Mouse (Mus musculus) MEL (cell line): ENCODE data around the gene Enox1. TPM values are rescaled to one million over a fixed set of nuclear protein-coding genes. Genes with fewer than 3 reads are reported as not detected.

Source experiments
- DNase-seq: peaks from one replicate; pipeline ENCODE4 v3.0.0; 2011; ENCODE audit warnings: low read depth, low spot score
- H3K27ac ChIP-seq: 2 replicates; pipeline ENCODE4 v1.5.1; 2012; ENCODE audit warnings: low read depth, mild to moderate bottlenecking, control low read depth, low read length, moderate library complexity; ENCODE audit not compliant: control insufficient read depth
- H3K27me3 ChIP-seq, 2 experiments: fragments of 150-350 bp in 1 of 2; sonication (generic) in 1 of 2; 2 replicates each; pipeline ENCODE4 v1.6.1; 2012; ENCODE audit warnings: low read length in 2 of 2, mild to moderate bottlenecking in 2 of 2, improper control_type of control experiment in 1 of 2, moderate library complexity in 1 of 2; ENCODE audit not compliant: insufficient read depth in 2 of 2, control insufficient read depth in 1 of 2
- H3K36me3 ChIP-seq, 2 experiments: 2 replicates each; pipeline ENCODE4 v1.6.1; 2012 to 2014; ENCODE audit warnings: low read length in 2 of 2, improper control_type of control experiment in 1 of 2, inconsistent platforms in 1 of 2, mild to moderate bottlenecking in 1 of 2; ENCODE audit not compliant: insufficient read depth in 2 of 2, control insufficient read depth in 1 of 2
- H3K4me1 ChIP-seq, 2 experiments: fragments of 150-350 bp in 1 of 2; sonication (generic) in 1 of 2; 2 replicates each; pipeline ENCODE4 v1.6.1; 2012; ENCODE audit warnings: low read length in 2 of 2, improper control_type of control experiment in 1 of 2, mild to moderate bottlenecking in 1 of 2; ENCODE audit not compliant: insufficient read depth in 2 of 2, control insufficient read depth in 1 of 2
- H3K4me3 ChIP-seq, 2 experiments: fragments of 150-350 bp in 1 of 2; sonication (generic) in 1 of 2; 2 replicates each; pipeline ENCODE4 v1.5.1; 2012; ENCODE audit warnings: low read depth in 2 of 2, low read length in 2 of 2, mild to moderate bottlenecking in 2 of 2, moderate library complexity in 2 of 2, control low read depth in 1 of 2, improper control_type of control experiment in 1 of 2; ENCODE audit not compliant: control insufficient read depth in 1 of 2, insufficient read depth in 1 of 2
- H3K79me2 ChIP-seq: 2 replicates; pipeline ENCODE4 v1.6.1; 2012; ENCODE audit warnings: mild to moderate bottlenecking, low read length, moderate library complexity; ENCODE audit not compliant: control insufficient read depth, poor library complexity, insufficient read depth
- H3K9ac ChIP-seq: 2 replicates; pipeline ENCODE4 v1.6.1; 2012; ENCODE audit warnings: low read depth, mild to moderate bottlenecking, control low read depth, low read length, moderate library complexity; ENCODE audit not compliant: control insufficient read depth, poor library complexity, severe bottlenecking
- H3K9me3 ChIP-seq: fragments of 150-350 bp; sonication (generic); replicated peaks from 2 replicates; pipeline ENCODE4 v1.6.1; 2012; ENCODE audit warnings: mild to moderate bottlenecking, low read length, improper control_type of control experiment, moderate library complexity; ENCODE audit not compliant: insufficient read depth
- CHD1 ChIP-seq: IDR thresholded peaks from 2 replicates; pipeline ENCODE4 v1.6.1; 2012; ENCODE audit warnings: low read depth, mild to moderate bottlenecking, inconsistent platforms, low read length, improper control_type of control experiment
- CTCF ChIP-seq, 3 experiments: IDR thresholded peaks in 2 of 3; conservative IDR thresholded peaks in 1 of 3; 2 replicates each; pipeline ENCODE4 v1.5.1; 2011 to 2012; ENCODE audit warnings: low read length in 3 of 3, low read depth in 2 of 3, mild to moderate bottlenecking in 2 of 3, improper control_type of control experiment in 1 of 3, inconsistent platforms in 1 of 3, mixed read lengths in 1 of 3, moderate library complexity in 1 of 3; ENCODE audit not compliant: control insufficient read depth in 1 of 3, insufficient read depth in 1 of 3, poor library complexity in 1 of 3, severe bottlenecking in 1 of 3
- E2F4 ChIP-seq: IDR thresholded peaks from 2 replicates; pipeline ENCODE4 v1.6.1; 2011; ENCODE audit warnings: low read depth, low read length, improper control_type of control experiment, borderline replicate concordance
- ELF1 ChIP-seq: IDR thresholded peaks from 2 replicates; pipeline ENCODE4 v1.6.1; 2014; ENCODE audit warnings: low read depth, mild to moderate bottlenecking, inconsistent platforms, low read length, improper control_type of control experiment, moderate library complexity
- EP300 ChIP-seq, 2 experiments: IDR thresholded peaks; 2 replicates each; pipeline ENCODE4 v1.6.1; 2011; ENCODE audit warnings: improper control_type of control experiment in 2 of 2, low read length in 2 of 2, low read depth in 1 of 2, mild to moderate bottlenecking in 1 of 2
- ETS1 ChIP-seq: IDR thresholded peaks from 2 replicates; pipeline ENCODE4 v1.6.1; 2012; ENCODE audit warnings: low read depth, mild to moderate bottlenecking, inconsistent platforms, low read length, improper control_type of control experiment, moderate library complexity
- GABPA ChIP-seq: IDR thresholded peaks from 2 replicates; pipeline ENCODE4 v1.6.1; 2012; ENCODE audit warnings: low read depth, mild to moderate bottlenecking, inconsistent platforms, low read length, improper control_type of control experiment, moderate library complexity
- GATA1 ChIP-seq: IDR thresholded peaks from 2 replicates; pipeline ENCODE4 v1.6.1; 2011; ENCODE audit warnings: low read depth, low read length, improper control_type of control experiment
- JUND ChIP-seq: IDR thresholded peaks from 2 replicates; pipeline ENCODE4 v1.6.1; 2011; ENCODE audit warnings: low read depth, mild to moderate bottlenecking, improper control_type of control experiment, low read length
- KAT2A ChIP-seq: conservative IDR thresholded peaks from 2 replicates; pipeline ENCODE4 v1.6.1; 2012; ENCODE audit warnings: low read depth, low read length, improper control_type of control experiment, inconsistent platforms
- MAFK ChIP-seq: IDR thresholded peaks from 2 replicates; pipeline ENCODE4 v1.6.1; 2011; ENCODE audit warnings: low read depth, mild to moderate bottlenecking, low read length, improper control_type of control experiment, borderline replicate concordance
- MAX ChIP-seq: IDR thresholded peaks from 2 replicates; pipeline ENCODE4 v1.6.1; 2011; ENCODE audit warnings: low read length, improper control_type of control experiment
- MAZ ChIP-seq: IDR thresholded peaks from 2 replicates; pipeline ENCODE4 v1.6.1; 2012; ENCODE audit warnings: low read depth, mild to moderate bottlenecking, inconsistent platforms, low read length, improper control_type of control experiment
- MEF2A ChIP-seq: IDR thresholded peaks from 2 replicates; pipeline ENCODE4 v1.6.1; 2014; ENCODE audit warnings: low read depth, mild to moderate bottlenecking, inconsistent platforms, low read length, improper control_type of control experiment; ENCODE audit not compliant: poor library complexity, insufficient replicate concordance, severe bottlenecking; ENCODE audit errors: extremely low read depth
- MXI1 ChIP-seq: IDR thresholded peaks from 2 replicates; pipeline ENCODE4 v1.6.1; 2011; ENCODE audit warnings: mild to moderate bottlenecking, low read depth, low read length, improper control_type of control experiment
- MYC ChIP-seq: IDR thresholded peaks from 2 replicates; pipeline ENCODE4 v1.6.1; 2011; ENCODE audit warnings: low read depth, mild to moderate bottlenecking, low read length, improper control_type of control experiment, moderate library complexity
- NELFE ChIP-seq: IDR thresholded peaks from 2 replicates; pipeline ENCODE4 v1.6.1; 2011; ENCODE audit warnings: low read depth, low read length, improper control_type of control experiment
- NRF1 ChIP-seq: IDR thresholded peaks from 2 replicates; pipeline ENCODE4 v1.6.1; 2014; ENCODE audit warnings: low read depth, mild to moderate bottlenecking, inconsistent platforms, low read length, improper control_type of control experiment, moderate library complexity; ENCODE audit not compliant: poor library complexity, insufficient read depth, severe bottlenecking
- POLR2A ChIP-seq, 2 experiments: IDR thresholded peaks; 2 replicates each; pipeline ENCODE4 v1.6.1; 2011 to 2012; ENCODE audit warnings: low read length in 2 of 2, mild to moderate bottlenecking in 2 of 2, control low read depth in 1 of 2, improper control_type of control experiment in 1 of 2, low read depth in 1 of 2, moderate library complexity in 1 of 2; ENCODE audit not compliant: control insufficient read depth in 1 of 2, insufficient read depth in 1 of 2, poor library complexity in 1 of 2
- SIN3A ChIP-seq: IDR thresholded peaks from 2 replicates; pipeline ENCODE4 v1.6.1; 2012; ENCODE audit warnings: low read length, improper control_type of control experiment, inconsistent platforms
- TAL1 ChIP-seq: IDR thresholded peaks from 2 replicates; pipeline ENCODE4 v1.6.1; 2012; ENCODE audit warnings: mild to moderate bottlenecking, inconsistent platforms, low read length, moderate library complexity, mixed read lengths
- UBTF ChIP-seq: IDR thresholded peaks from 2 replicates; pipeline ENCODE4 v1.6.1; 2012; ENCODE audit warnings: low read depth, mild to moderate bottlenecking, inconsistent platforms, low read length, improper control_type of control experiment, moderate library complexity, borderline replicate concordance; ENCODE audit not compliant: insufficient read depth
- ZC3H11A ChIP-seq: IDR thresholded peaks from 2 replicates; pipeline ENCODE4 v1.6.1; 2012; ENCODE audit warnings: low read depth, mild to moderate bottlenecking, inconsistent platforms, low read length, improper control_type of control experiment
- ZNF384 ChIP-seq: IDR thresholded peaks from 2 replicates; pipeline ENCODE4 v1.6.1; 2012; ENCODE audit warnings: low read depth, mild to moderate bottlenecking, inconsistent platforms, low read length, improper control_type of control experiment
- polyA plus RNA-seq, 2 experiments: library from polyadenylated mRNA; stranded (reverse) in 1 of 2; unstranded in 1 of 2; fragments of >175 nt in 1 of 2; fragments of >200 nt in 1 of 2; gene quantifications; 2 replicates each; pipeline versions ENCODE4 v1.2.1 to v1.2.4; 2012; ENCODE audit warnings: low replicate concordance in 2 of 2, low read depth in 1 of 2; ENCODE audit not compliant: insufficient read length in 2 of 2, insufficient read depth in 1 of 2, missing spikeins in 1 of 2
- total RNA-seq: library from RNA; depleted of rRNA; stranded (reverse); fragments of 300-350 nt; gene quantifications from 2 replicates; pipeline ENCODE4 v1.2.3, GENCODE M21; 2012

Enox1 gene
- total and polyA plus RNA-seq, 3 experiments, result not detected

- no peaks in the 10 kb centered on the region for H3K36me3 ChIP-seq
- TF ChIP-seq ZNF384, result no peak
- no peak for TF ChIP-seq GABPA
- TF ChIP-seq POLR2A (IDR thresholded peaks at IDR 0.05; ENCODE audit: control insufficient read depth in 1 of 2, insufficient read depth in 1 of 2, low read depth in 1 of 2, low read length in 2 of 2, poor library complexity in 1 of 2), result no peak
- no peak for TF ChIP-seq JUND
- no peak for TF ChIP-seq ZC3H11A
- TF ChIP-seq MAX, result no peak
- TF ChIP-seq MYC, result no peak
- no peak for TF ChIP-seq KAT2A
- no peak for TF ChIP-seq NELFE
- no peak for TF ChIP-seq TAL1
- no peak for TF ChIP-seq ETS1
- no peak for TF ChIP-seq NRF1
- TF ChIP-seq MEF2A, result no peak
- TF ChIP-seq E2F4, result no peak
- TF ChIP-seq UBTF, result no peak
- H3K4me1 ChIP-seq, result no peaks in the 10 kb centered on the region
- no peak overlapping the region for H3K4me3 ChIP-seq
- no peaks in the 10 kb centered on the region for H3K79me2 ChIP-seq
- no peak overlapping the region for H3K9ac ChIP-seq
- H3K27ac ChIP-seq, result no peak overlapping the region
- DNase-seq, result no peak
- H3K9me3 ChIP-seq, result no peaks in the 10 kb centered on the region
- H3K27me3 ChIP-seq, result no peaks in the 10 kb centered on the region
These were observed 512.9 kb downstream of the Enox1 start for GRCm38 (mm10) chr14:77669494-77669893.

- no peaks in the 10 kb centered on the region for H3K9me3 ChIP-seq
- H3K4me1 ChIP-seq, result no peaks in the 10 kb centered on the region
- no peak overlapping the region for H3K4me3 ChIP-seq
- H3K27ac ChIP-seq, result no peak overlapping the region
- TF ChIP-seq MYC (no peak), GATA1 (no peak), GABPA (no peak), POLR2A (IDR thresholded peaks at IDR 0.05; ENCODE audit: control insufficient read depth in 1 of 2, insufficient read depth in 1 of 2, low read depth in 1 of 2, low read length in 2 of 2, poor library complexity in 1 of 2) (no peak), EP300 (IDR thresholded peaks at IDR 0.05; ENCODE audit: low read depth in 1 of 2, low read length in 2 of 2) (no peak), JUND (no peak), SIN3A (no peak), E2F4 (no peak), ELF1 (no peak), MXI1 (no peak), UBTF (no peak), CTCF (IDR thresholded peaks at IDR 0.05 in 2 of 3, conservative IDR thresholded peaks at IDR 0.05 in 1 of 3; ENCODE audit: control insufficient read depth in 1 of 3, insufficient read depth in 1 of 3, low read depth in 2 of 3, low read length in 3 of 3, poor library complexity in 1 of 3, severe bottlenecking in 1 of 3) (no peak), ZNF384 (no peak), TAL1 (no peak), ETS1 (no peak), MAFK (no peak), CHD1 (no peak), MAZ (no peak), ZC3H11A (no peak)
- H3K27me3 ChIP-seq, result no peaks in the 10 kb centered on the region
- no peaks in the 10 kb centered on the region for H3K79me2 ChIP-seq
- DNase-seq, result no peak
- no peaks in the 10 kb centered on the region for H3K36me3 ChIP-seq
- H3K9ac ChIP-seq, result no peak overlapping the region
These were observed 514.4 kb downstream of the Enox1 start for GRCm38 (mm10) chr14:77670945-77671344.
